Mouse (Mus musculus) kidney, adult 2 months (tissue): ENCODE measurements around the gene Prkcz. TPM values are rescaled to one million over a fixed set of nuclear protein-coding genes. Genes with fewer than 3 reads are reported as not detected.

Experiments
- DNase-seq: peaks from one replicate; pipeline ENCODE4 v3.0.0; 2021
- H3K27ac ChIP-seq: fragments of 200-500 bp; 2 replicates; pipeline ENCODE4 v1.5.1; 2012; ENCODE audit warnings: low read depth, low read length, control low read depth, inconsistent platforms; ENCODE audit not compliant: insufficient read depth
- H3K27me3 ChIP-seq: fragments of 200-500 bp; replicated peaks from 2 replicates; pipeline ENCODE4 v1.6.1; 2012; ENCODE audit warnings: mild to moderate bottlenecking, moderate library complexity, low read length, inconsistent platforms; ENCODE audit not compliant: control insufficient read depth, insufficient read depth
- H3K36me3 ChIP-seq: fragments of 200-500 bp; 2 replicates; pipeline ENCODE4 v1.6.1; 2012; ENCODE audit warnings: mild to moderate bottlenecking, moderate library complexity, low read length, inconsistent platforms; ENCODE audit not compliant: control insufficient read depth, insufficient read depth
- H3K4me1 ChIP-seq: fragments of 200-500 bp; 2 replicates; pipeline ENCODE4 v1.6.1; 2011; ENCODE audit warnings: low read length; ENCODE audit not compliant: control insufficient read depth, insufficient read depth
- H3K4me3 ChIP-seq: fragments of 200-500 bp; 2 replicates; pipeline ENCODE4 v1.5.1; 2011; ENCODE audit warnings: mild to moderate bottlenecking, low read depth, low read length, control low read depth; ENCODE audit not compliant: insufficient read depth
- CTCF ChIP-seq: fragments of 200-500 bp; conservative IDR thresholded peaks from 2 replicates; pipeline ENCODE4 v1.5.1; 2011; ENCODE audit warnings: low read depth, mild to moderate bottlenecking, control low read depth, low read length, moderate library complexity, mixed read lengths; ENCODE audit not compliant: insufficient read depth, insufficient read length
- POLR2A ChIP-seq: fragments of 200-500 bp; IDR thresholded peaks from one replicate; pipeline ENCODE4 v1.6.1; 2011; ENCODE audit warnings: low read depth, low read length, control low read depth
- WGBS: fragments of 180-500 bp; shearing (Covaris S2); methylation state at CpG from one replicate; pipeline ENCODE4 v1.1.7; 2018; 5-methylcytosine and 5-hydroxymethylcytosine counted together
- polyA plus RNA-seq: library from polyadenylated mRNA; depleted of rRNA; stranded (reverse); fragments of >200 nt; gene quantifications from 2 replicates; pipeline ENCODE4 v1.2.3, GENCODE M21; 2012

Prkcz gene
- polyA plus RNA-seq, 1 experiment = 80.1 TPM

GRCm38 (mm10) chr4:155308068-155308467 is 53.1 kb downstream of the Prkcz start:
- TF ChIP-seq POLR2A = no peak
- TF ChIP-seq CTCF = peak; percentile 86
- 2% methylated on average over 11 of the region's 11 CpGs for WGBS

GRCm38 (mm10) chr4:155307591-155307990 is 53.6 kb downstream of the Prkcz start:
- Histone ChIP-seq H3K4me1 (peaks cover 4% of the 10 kb centered on the region; the same call in 1 of the 2 replicates), H3K27me3 (no peaks in the 10 kb centered on the region), H3K4me3 (no peak overlapping the region), H3K27ac (no peak overlapping the region), H3K36me3 (no peaks in the 10 kb centered on the region)
- DNase-seq = no peak
- TF ChIP-seq CTCF (no peak), POLR2A (no peak)
- 70% methylated on average over 5 of the region's 5 CpGs for WGBS

More at GRCm38 (mm10) chr4:155308068-155308467, 53.1 kb downstream of the Prkcz start:
- DNase-seq = peak; percentile 77
- Histone ChIP-seq H3K4me3 (no peak overlapping the region), H3K4me1 (peaks cover 4% of the 10 kb centered on the region; the same call in 1 of the 2 replicates), H3K27ac (no peak overlapping the region), H3K36me3 (no peaks in the 10 kb centered on the region), H3K27me3 (no peaks in the 10 kb centered on the region)

GRCm38 (mm10) chr4:155306356-155307242 is 54.6 kb downstream of the Prkcz start:
- H3K27ac ChIP-seq = no peak overlapping the region
- TF ChIP-seq POLR2A (no peak), CTCF (no peak)
- H3K4me1 ChIP-seq = peaks cover 4% of the 10 kb centered on the region; the same call in 1 of the 2 replicates
- no peak for DNase-seq
- no peak overlapping the region for H3K4me3 ChIP-seq
- no peaks in the 10 kb centered on the region for H3K27me3 ChIP-seq
- 58% methylated on average over 24 of the region's 24 CpGs for WGBS
- H3K36me3 ChIP-seq = no peaks in the 10 kb centered on the region

- WGBS = 67% methylated on average over 8 of the region's 8 CpGs
These were observed 55.6 kb downstream of the Prkcz start for GRCm38 (mm10) chr4:155305531-155306031.

GRCm38 (mm10) chr4:155304508-155305096 is 56.6 kb downstream of the Prkcz start:
- peaks cover 4% of the 10 kb centered on the region; the same call in 1 of the 2 replicates for H3K4me1 ChIP-seq
- H3K36me3 ChIP-seq = no peaks in the 10 kb centered on the region
- H3K27me3 ChIP-seq = no peaks in the 10 kb centered on the region
- H3K4me3 ChIP-seq = no peak overlapping the region
- no peak for DNase-seq
- WGBS = 81% methylated on average over 7 of the region's 7 CpGs
- TF ChIP-seq POLR2A (no peak), CTCF (no peak)
- H3K27ac ChIP-seq = no peak overlapping the region

More at GRCm38 (mm10) chr4:155305531-155306031, 55.6 kb downstream of the Prkcz start:
- no peak for TF ChIP-seq POLR2A
- no peak for TF ChIP-seq CTCF
- no peak overlapping the region for H3K27ac ChIP-seq
- H3K4me3 ChIP-seq = no peak overlapping the region
- H3K27me3 ChIP-seq = no peaks in the 10 kb centered on the region
- H3K4me1 ChIP-seq = peaks cover 4% of the 10 kb centered on the region; the same call in 1 of the 2 replicates
- no peak for DNase-seq
- H3K36me3 ChIP-seq = no peaks in the 10 kb centered on the region

- 65% methylated on average over 4 of the region's 4 CpGs for WGBS
- H3K27ac ChIP-seq = no peak overlapping the region
- TF ChIP-seq POLR2A = no peak
- TF ChIP-seq CTCF = no peak
- no peaks in the 10 kb centered on the region for H3K4me1 ChIP-seq
- DNase-seq = no peak
- no peak overlapping the region for H3K4me3 ChIP-seq
- H3K36me3 ChIP-seq = no peaks in the 10 kb centered on the region
- H3K27me3 ChIP-seq = no peaks in the 10 kb centered on the region
These were observed 59.2 kb downstream of the Prkcz start for GRCm38 (mm10) chr4:155301965-155302364.

- Histone ChIP-seq H3K27me3 (no peaks in the 10 kb centered on the region), H3K4me3 (no peak overlapping the region), H3K36me3 (no peaks in the 10 kb centered on the region), H3K4me1 (no peaks in the 10 kb centered on the region), H3K27ac (no peak overlapping the region)
- TF ChIP-seq CTCF (no peak), POLR2A (no peak)
- 87% methylated on average over 7 of the region's 7 CpGs for WGBS
- DNase-seq = no peak
These were observed 60.1 kb downstream of the Prkcz start for GRCm38 (mm10) chr4:155301098-155301447.
